In the genomic region with DNA sequence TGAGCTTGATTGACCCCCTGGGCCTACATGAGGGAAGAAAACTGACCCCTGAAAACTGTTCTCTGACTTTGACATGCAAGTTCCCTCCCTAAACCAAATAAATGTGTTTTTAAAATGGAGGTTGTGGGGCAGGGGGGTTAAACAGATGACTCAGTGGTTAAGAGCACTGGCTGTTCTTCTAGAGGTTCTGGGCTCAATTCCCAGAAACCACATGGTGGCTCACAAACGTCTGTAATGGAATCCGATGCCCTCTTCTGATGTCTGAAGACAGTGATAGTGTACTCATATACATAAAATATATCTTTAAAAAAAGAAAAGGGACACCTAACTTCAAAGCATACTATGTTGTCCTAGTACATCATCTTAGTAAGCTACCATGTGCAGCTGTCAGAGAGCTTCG, we compare ENCODE assay signal across 21 mouse cellular contexts. TPM values are rescaled to one million over a fixed set of nuclear protein-coding genes. Genes with fewer than 3 reads are reported as not detected.
DNase-seq lines count a peak whose midpoint lies in the region; ATAC-seq and TF ChIP-seq lines count a peak whose summit lies in the region.
"Had no signal": no experiment of that assay in that cellular context is flagged by ENCODE, and none has a peak within 500 bp of the region (broad histone marks: within the 10 kb centered on the region; RNA-seq: fewer than 3 reads in every experiment).

No protein-coding gene starts in this region.

- TF ChIP-seq CTCF in liver, postnatal 0 days (IDR thresholded peaks at IDR 0.05; ENCODE audit: low read depth), result no peak

- 60% methylated on average over 3 of the region's 3 CpGs for WGBS in embryonic facial prominence, embryonic 14.5 days
- WGBS in embryonic facial prominence, embryonic 10.5 days, result 84% methylated on average over 3 of the region's 3 CpGs
- WGBS in heart, embryonic 10.5 days, result 88% methylated on average over 3 of the region's 3 CpGs
- WGBS in heart, embryonic 11.5 days (ENCODE audit: insufficient replicate concordance), result 88% methylated on average over 3 of the region's 3 CpGs
- WGBS in liver, postnatal 0 days (ENCODE audit: insufficient replicate concordance), result 82% methylated on average over 3 of the region's 3 CpGs

- H3K4me3 ChIP-seq in embryonic facial prominence, embryonic 14.5 days (ENCODE audit: low read depth, low read length), result no peak overlapping the region
- no peak overlapping the region for H3K4me3 ChIP-seq in embryonic facial prominence, embryonic 10.5 days
- no peak overlapping the region for H3K4me3 ChIP-seq in heart, embryonic 10.5 days
- no peak overlapping the region for H3K4me3 ChIP-seq in heart, embryonic 11.5 days (ENCODE audit: low read depth, low read length)
- no peak overlapping the region for H3K4me3 ChIP-seq in liver, postnatal 0 days (ENCODE audit: low read depth, low read length)
- H3K4me3 ChIP-seq: embryonic facial prominence, embryonic 15.5 days; erythroblast, embryonic 14.5 days; forebrain, embryonic 10.5 days; heart, embryonic 12.5 days; hindbrain, embryonic 10.5 days; hindbrain, embryonic 15.5 days had no signal

- TF ChIP-seq EP300 in liver, postnatal 0 days (IDR thresholded peaks at IDR 0.05; ENCODE audit: low read depth), result no peak

- peaks cover 96% of the 10 kb centered on the region for H3K36me3 ChIP-seq in embryonic facial prominence, embryonic 14.5 days (ENCODE audit: control insufficient read depth, insufficient read depth, low read length)
- H3K36me3 ChIP-seq in embryonic facial prominence, embryonic 10.5 days (replicated peaks), result peaks cover 99% of the 10 kb centered on the region
- H3K36me3 ChIP-seq in heart, embryonic 10.5 days, result peaks cover 95% of the 10 kb centered on the region
- peaks cover 34% of the 10 kb centered on the region for H3K36me3 ChIP-seq in heart, embryonic 11.5 days (ENCODE audit: control insufficient read depth, insufficient read depth, low read length)
- peaks cover 77% of the 10 kb centered on the region for H3K36me3 ChIP-seq in liver, postnatal 0 days (replicated peaks; ENCODE audit: insufficient read depth, low read length)

- H3K4me1 ChIP-seq in embryonic facial prominence, embryonic 14.5 days (ENCODE audit: control insufficient read depth, insufficient read depth, low read length), result no peaks in the 10 kb centered on the region
- H3K4me1 ChIP-seq in embryonic facial prominence, embryonic 10.5 days, result no peaks in the 10 kb centered on the region
- no peaks in the 10 kb centered on the region for H3K4me1 ChIP-seq in heart, embryonic 10.5 days
- no peaks in the 10 kb centered on the region for H3K4me1 ChIP-seq in heart, embryonic 11.5 days (ENCODE audit: control insufficient read depth, insufficient read depth, low read length)
- peaks cover 9% of the 10 kb centered on the region; the same call in 1 of the 2 replicates for H3K4me1 ChIP-seq in liver, postnatal 0 days (ENCODE audit: insufficient read depth)
- H3K4me1 ChIP-seq: embryonic facial prominence, embryonic 15.5 days; forebrain, embryonic 10.5 days; heart, embryonic 12.5 days; hindbrain, embryonic 10.5 days; hindbrain, embryonic 15.5 days had no signal

- peak; percentile 7 for DNase-seq in embryonic facial prominence, embryonic 14.5 days (ENCODE audit: low spot score)
- no peak for DNase-seq in embryonic facial prominence, embryonic 10.5 days (ENCODE audit: low spot score)
- DNase-seq in heart, embryonic 10.5 days (ENCODE audit: low spot score), result peak; percentile 60
- DNase-seq in NIH3T3 (ENCODE audit: low read depth), result peak; percentile 85
- DNase-seq in telencephalon, adult 2 months (ENCODE audit: low read depth, low spot score), result peak; percentile 22
- DNase-seq in liver, postnatal 0 days, result no peak
- DNase-seq: adrenal gland, adult 8-10 months; adrenal gland, postnatal 36 days; cerebellum, adult 11 months; cerebellum, adult 9-10 months; gastrocnemius, postnatal 14 days had no signal

- no peak for ATAC-seq in embryonic facial prominence, embryonic 14.5 days (ENCODE audit: low read depth)
- ATAC-seq in heart, embryonic 11.5 days (replicated peaks; ENCODE audit: insufficient number of reproducible peaks, low FRiP score, low TSS enrichment), result no peak
- ATAC-seq in liver, postnatal 0 days, result no peak
- ATAC-seq: forebrain, embryonic 14.5 days; intestine, postnatal 0 days had no signal

- H3K9me3 ChIP-seq in embryonic facial prominence, embryonic 14.5 days (ENCODE audit: control insufficient read depth, low read length), result no peaks in the 10 kb centered on the region
- no peaks in the 10 kb centered on the region for H3K9me3 ChIP-seq in embryonic facial prominence, embryonic 10.5 days
- H3K9me3 ChIP-seq in heart, embryonic 10.5 days, result no peaks in the 10 kb centered on the region
- no peaks in the 10 kb centered on the region for H3K9me3 ChIP-seq in heart, embryonic 11.5 days (replicated peaks; ENCODE audit: control insufficient read depth, low read length)
- no peaks in the 10 kb centered on the region for H3K9me3 ChIP-seq in liver, postnatal 0 days (ENCODE audit: low read length)
- H3K9me3 ChIP-seq: embryonic facial prominence, embryonic 15.5 days; forebrain, embryonic 10.5 days; heart, embryonic 12.5 days; hindbrain, embryonic 10.5 days; hindbrain, embryonic 15.5 days had no signal

- H3K27me3 ChIP-seq in embryonic facial prominence, embryonic 14.5 days (replicated peaks; ENCODE audit: control insufficient read depth, insufficient read depth, low read length), result no peaks in the 10 kb centered on the region
- H3K27me3 ChIP-seq in embryonic facial prominence, embryonic 10.5 days (replicated peaks; ENCODE audit: low read depth, poor library complexity, severe bottlenecking), result no peaks in the 10 kb centered on the region
- H3K27me3 ChIP-seq in heart, embryonic 10.5 days (ENCODE audit: insufficient read depth, poor library complexity, severe bottlenecking), result no peaks in the 10 kb centered on the region
- no peaks in the 10 kb centered on the region for H3K27me3 ChIP-seq in heart, embryonic 11.5 days (ENCODE audit: control insufficient read depth, insufficient read depth, low read length)
- H3K27me3 ChIP-seq in liver, postnatal 0 days (ENCODE audit: insufficient read depth, low read length), result no peaks in the 10 kb centered on the region
- H3K27me3 ChIP-seq: CH12.LX; embryonic facial prominence, embryonic 15.5 days; heart, embryonic 12.5 days; hindbrain, embryonic 15.5 days had no signal

- H3K27ac ChIP-seq in embryonic facial prominence, embryonic 14.5 days (replicated peaks; ENCODE audit: low read depth, low read length), result no peak overlapping the region
- H3K27ac ChIP-seq in embryonic facial prominence, embryonic 10.5 days (replicated peaks), result no peak overlapping the region
- H3K27ac ChIP-seq in heart, embryonic 10.5 days, result no peak overlapping the region
- H3K27ac ChIP-seq in heart, embryonic 11.5 days (ENCODE audit: low read depth, low read length), result no peak overlapping the region
- H3K27ac ChIP-seq in liver, postnatal 0 days (ENCODE audit: low read depth), result no peak overlapping the region
- H3K27ac ChIP-seq: embryonic facial prominence, embryonic 15.5 days; forebrain, embryonic 10.5 days; hindbrain, embryonic 10.5 days; hindbrain, embryonic 15.5 days had no signal

- H3K9ac ChIP-seq in embryonic facial prominence, embryonic 14.5 days (ENCODE audit: low read depth, low read length), result no peak overlapping the region
- no peak overlapping the region for H3K9ac ChIP-seq in heart, embryonic 11.5 days (ENCODE audit: low read depth, low read length)
- no peak overlapping the region for H3K9ac ChIP-seq in liver, postnatal 0 days (replicated peaks)
- H3K9ac ChIP-seq: embryonic facial prominence, embryonic 15.5 days; heart, embryonic 12.5 days; hindbrain, embryonic 15.5 days had no signal

- H3K4me2 ChIP-seq in embryonic facial prominence, embryonic 14.5 days (ENCODE audit: low read depth, low read length), result no peak overlapping the region
- no peak overlapping the region for H3K4me2 ChIP-seq in heart, embryonic 11.5 days
- no peak overlapping the region for H3K4me2 ChIP-seq in liver, postnatal 0 days (ENCODE audit: low read depth, low read length)
- H3K4me2 ChIP-seq: embryonic facial prominence, embryonic 15.5 days; heart, embryonic 12.5 days; hindbrain, embryonic 15.5 days had no signal

RNA-seq across cellular contexts. Expression of a gene that starts 29.0 kb away (rescaled TPM):
- polyA plus RNA-seq in embryonic facial prominence, embryonic 14.5 days (2014; fragmentation: Nextera tagmentation; extraction: Ambion mirVana), result 13.6 and 16.0 TPM in 2 replicates
- 10.4 and 11.4 TPM in 2 replicates for polyA plus RNA-seq in embryonic facial prominence, embryonic 10.5 days (2016; fragmentation: Nextera tagmentation; extraction: Ambion mirVana)
- 10.0 and 10.8 TPM in 2 replicates for polyA plus RNA-seq in heart, embryonic 10.5 days (2016; fragmentation: Nextera tagmentation; extraction: Ambion mirVana)
- 11.4 and 12.7 TPM in 2 replicates for polyA plus RNA-seq in heart, embryonic 11.5 days (2014; fragmentation: Nextera tagmentation; extraction: Ambion mirVana)
- polyA plus RNA-seq in liver, postnatal 0 days (2015; fragmentation: Nextera tagmentation; extraction: Ambion mirVana), result 5.2 and 5.5 TPM in 2 replicates

RNA-seq across cellular contexts. Expression of a gene that starts 29.2 kb away (rescaled TPM):
- 40.5 and 42.5 TPM in 2 replicates for polyA plus RNA-seq in embryonic facial prominence, embryonic 14.5 days (2014; fragmentation: Nextera tagmentation; extraction: Ambion mirVana)
- polyA plus RNA-seq in embryonic facial prominence, embryonic 10.5 days (2016; fragmentation: Nextera tagmentation; extraction: Ambion mirVana), result 49.3 and 51.5 TPM in 2 replicates
- polyA plus RNA-seq in heart, embryonic 10.5 days (2016; fragmentation: Nextera tagmentation; extraction: Ambion mirVana), result 36.7 and 46.2 TPM in 2 replicates
- 42.8 and 43.4 TPM in 2 replicates for polyA plus RNA-seq in heart, embryonic 11.5 days (2014; fragmentation: Nextera tagmentation; extraction: Ambion mirVana)
- polyA plus RNA-seq in liver, postnatal 0 days (2015; fragmentation: Nextera tagmentation; extraction: Ambion mirVana), result 17.2 and 18.9 TPM in 2 replicates

RNA-seq across cellular contexts. Expression of a gene that starts 34.3 kb away (rescaled TPM):
- polyA plus RNA-seq in embryonic facial prominence, embryonic 14.5 days (2014; fragmentation: Nextera tagmentation; extraction: Ambion mirVana), result 92.6 and 111 TPM in 2 replicates
- 121 and 133 TPM in 2 replicates for polyA plus RNA-seq in embryonic facial prominence, embryonic 10.5 days (2016; fragmentation: Nextera tagmentation; extraction: Ambion mirVana)
- 273 and 300 TPM in 2 replicates for polyA plus RNA-seq in heart, embryonic 10.5 days (2016; fragmentation: Nextera tagmentation; extraction: Ambion mirVana)
- polyA plus RNA-seq in heart, embryonic 11.5 days (2014; fragmentation: Nextera tagmentation; extraction: Ambion mirVana), result 306 and 317 TPM in 2 replicates
- polyA plus RNA-seq in liver, postnatal 0 days (2015; fragmentation: Nextera tagmentation; extraction: Ambion mirVana), result 171 and 190 TPM in 2 replicates

Comparison
In these comparisons a context has a peak if more than half of its experiments do, and no peak if none do; other contexts are left out.
1. DNase-seq: peak in embryonic facial prominence, embryonic 14.5 days (single experiment), heart, embryonic 10.5 days (single experiment), NIH3T3 (single experiment) and telencephalon, adult 2 months (single experiment); none in embryonic facial prominence, embryonic 10.5 days (single experiment) and liver, postnatal 0 days (single experiment).